Mouse (Mus musculus) right cerebral cortex, adult 2 months (tissue): ENCODE data around the gene Rgs7bp.

Experiments used
- DNase-seq, 2 experiments: peaks; one replicate each; pipeline ENCODE4 v3.0.0; 2021 to 2022; ENCODE audit warnings: low spot score in 2 of 2

Rgs7bp gene

GRCm38 (mm10) chr13:105008891-105009290 is 45.8 kb downstream of the Rgs7bp start:
- DNase-seq: no peak

- no peak for DNase-seq
Observed at GRCm38 (mm10) chr13:105002831-105003157, 51.9 kb downstream of the Rgs7bp start.

- no peak for DNase-seq
Observed at GRCm38 (mm10) chr13:105002132-105002830, 52.4 kb downstream of the Rgs7bp start.

- DNase-seq: no peak
Observed at GRCm38 (mm10) chr13:105001714-105002113, 53.0 kb downstream of the Rgs7bp start.

- DNase-seq: no peak
Observed at GRCm38 (mm10) chr13:104988811-104989258, 65.9 kb downstream of the Rgs7bp start.

GRCm38 (mm10) chr13:104988009-104988540 is 66.7 kb downstream of the Rgs7bp start:
- no peak for DNase-seq

GRCm38 (mm10) chr13:104985691-104986090 is 69.0 kb downstream of the Rgs7bp start:
- no peak for DNase-seq

- DNase-seq: no peak
Observed at GRCm38 (mm10) chr13:104983989-104984388, 70.7 kb downstream of the Rgs7bp start.

GRCm38 (mm10) chr13:104982781-104983353 is 71.9 kb downstream of the Rgs7bp start:
- peak; percentile 52 to 63 for DNase-seq

- DNase-seq: no peak
Observed at GRCm38 (mm10) chr13:104978176-104978575, 76.6 kb downstream of the Rgs7bp start.

- no peak for DNase-seq
Observed at GRCm38 (mm10) chr13:104967486-104967885, 87.2 kb downstream of the Rgs7bp start.

- no peak for DNase-seq
Observed at GRCm38 (mm10) chr13:104963716-104964115, 91.0 kb downstream of the Rgs7bp start.

- peak; percentile 64 to 76 for DNase-seq
Observed at GRCm38 (mm10) chr13:104962716-104963411, 91.9 kb downstream of the Rgs7bp start.

- no peak for DNase-seq
Observed at GRCm38 (mm10) chr13:104962166-104962565, 92.6 kb downstream of the Rgs7bp start.

- DNase-seq: peak; percentile 39 to 52
Observed at GRCm38 (mm10) chr13:104960951-104961715, 93.6 kb downstream of the Rgs7bp start.

- no peak for DNase-seq
Observed at GRCm38 (mm10) chr13:104960206-104960928, 94.4 kb downstream of the Rgs7bp start.

- no peak for DNase-seq
Observed at GRCm38 (mm10) chr13:104959733-104960132, 95.0 kb downstream of the Rgs7bp start.

GRCm38 (mm10) chr13:104947958-104948357 is 106.8 kb downstream of the Rgs7bp start:
- DNase-seq: peak; percentile 91

- peak in 1 of 2 experiments; percentile 26 for DNase-seq
Observed at GRCm38 (mm10) chr13:104940483-104940882, 114.2 kb downstream of the Rgs7bp start.

- DNase-seq: peak; percentile 78 to 85
Observed at GRCm38 (mm10) chr13:104939856-104940255, 114.9 kb downstream of the Rgs7bp start.

GRCm38 (mm10) chr13:104938966-104939593 is 115.7 kb downstream of the Rgs7bp start:
- DNase-seq: no peak
